Mouse (Mus musculus) forebrain, postnatal 0 days (tissue): ENCODE data around the gene Meis1. TPM values are rescaled to one million over a fixed set of nuclear protein-coding genes. Genes with fewer than 3 reads are reported as not detected.

Experiments used
- ATAC-seq: fragments of 200-750 bp; cut with Nextera tagmentation; 2 replicates; pipeline ENCODE4 v1.8.0; 2017; ENCODE audit warnings: mild to moderate bottlenecking, moderate library complexity
- DNase-seq: peaks from one replicate; pipeline ENCODE4 v3.0.0-alpha.2; 2015
- H3K27ac ChIP-seq: fragments of 300-500 bp; sonication (generic); 2 replicates; pipeline ENCODE4 v1.5.1; 2014; ENCODE audit warnings: low read depth, mild to moderate bottlenecking, antibody characterized with exemption, low read length, moderate library complexity, mixed read lengths
- H3K27me3 ChIP-seq: fragments of 300-500 bp; sonication (generic); 2 replicates; pipeline ENCODE4 v1.6.1; 2014; ENCODE audit warnings: mild to moderate bottlenecking, low read length, mixed read lengths; ENCODE audit not compliant: insufficient read depth
- H3K36me3 ChIP-seq: fragments of 300-500 bp; sonication (generic); 2 replicates; pipeline ENCODE4 v1.6.1; 2014; ENCODE audit warnings: mild to moderate bottlenecking, moderate library complexity; ENCODE audit not compliant: insufficient read depth
- H3K4me1 ChIP-seq: fragments of 300-500 bp; sonication (generic); 2 replicates; pipeline ENCODE4 v1.6.1; 2014; ENCODE audit warnings: antibody characterized with exemption; ENCODE audit not compliant: insufficient read depth
- H3K4me2 ChIP-seq: fragments of 300-500 bp; sonication (generic); 2 replicates; pipeline ENCODE4 v1.6.1; 2014; ENCODE audit warnings: low read depth, mild to moderate bottlenecking, moderate library complexity
- H3K4me3 ChIP-seq: fragments of 300-500 bp; sonication (generic); 2 replicates; pipeline ENCODE4 v1.5.1; 2014; ENCODE audit warnings: low read depth, low read length, mixed read lengths
- H3K9ac ChIP-seq: fragments of 300-500 bp; sonication (generic); 2 replicates; pipeline ENCODE4 v1.6.1; 2014; ENCODE audit warnings: mild to moderate bottlenecking
- H3K9me3 ChIP-seq: fragments of 300-500 bp; sonication (generic); 2 replicates; pipeline ENCODE4 v1.6.1; 2016; ENCODE audit warnings: low read length
- CTCF ChIP-seq: sonication (generic); IDR thresholded peaks from 2 replicates; pipeline ENCODE4 v1.5.1; 2016; ENCODE audit warnings: antibody characterized with exemption, control low read depth, low read depth
- WGBS: fragments of 180-500 bp; shearing (Covaris S2); extraction: QIAGEN DNeasy Blood & Tissue Kit; methylation state at CpG from one replicate; pipeline ENCODE4 v1.1.7; 2014; 5-methylcytosine and 5-hydroxymethylcytosine counted together
- polyA plus RNA-seq: library from polyadenylated mRNA; unstranded; fragments of >200 nt; fragmentation: Nextera tagmentation; extraction: Ambion mirVana; gene quantifications from 2 replicates; pipeline ENCODE4 v1.2.1, GENCODE M21; 2015
- total RNA-seq: library from RNA; depleted of rRNA; stranded (reverse); fragments of >200 nt; gene quantifications from 2 replicates; pipeline ENCODE4 v1.2.3, GENCODE M21; 2014

Meis1 gene
- total and polyA plus RNA-seq, 2 experiments from 2014 or later, result 12.5 to 16.9 TPM

DNA sequence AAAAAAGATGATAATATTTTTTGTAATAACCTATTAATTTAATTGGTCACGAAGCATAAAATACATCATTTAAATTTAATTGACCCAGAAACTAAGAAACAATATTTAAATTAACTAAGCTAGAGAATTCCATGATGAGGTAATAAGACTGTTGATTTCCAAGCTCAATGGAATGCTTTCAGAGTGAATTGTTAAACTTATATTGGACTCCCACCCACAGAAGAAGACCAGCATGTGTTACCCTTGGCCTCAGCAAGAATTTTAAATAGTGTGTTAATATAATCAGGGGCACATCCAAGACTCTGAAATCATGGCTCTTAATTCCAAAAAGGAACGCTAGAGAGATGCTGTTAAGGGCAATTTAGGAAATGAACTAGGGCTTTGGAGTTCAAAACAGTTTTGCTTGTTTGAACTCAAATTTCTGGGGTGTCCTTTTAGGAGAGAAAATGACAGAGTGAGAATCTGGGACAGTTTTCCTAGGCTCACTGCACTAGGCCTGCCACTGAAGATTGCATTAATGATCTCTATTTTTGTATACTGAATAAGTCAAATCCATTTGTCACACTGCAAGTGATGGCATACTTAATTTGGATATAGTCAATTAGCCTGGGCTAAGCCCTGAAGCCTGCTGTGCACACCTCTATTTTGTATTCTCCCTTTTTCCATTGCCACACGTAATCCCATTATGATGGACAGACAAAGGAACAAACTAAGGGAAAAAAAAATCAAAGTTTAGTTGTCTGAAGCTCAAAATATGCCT, 135.9 kb downstream of the Meis1 start:
- H3K27ac ChIP-seq, result no peak overlapping the region
- H3K4me1 ChIP-seq, result no peaks in the 10 kb centered on the region
- no peak overlapping the region for H3K4me3 ChIP-seq
- no peak for DNase-seq
- H3K4me2 ChIP-seq, result no peak overlapping the region
- no peak for TF ChIP-seq CTCF
- 33% methylated on average over 3 of the region's 3 CpGs for WGBS
- peaks cover 4% of the 10 kb centered on the region; the same call in 1 of the 2 replicates for H3K27me3 ChIP-seq
- no peaks in the 10 kb centered on the region for H3K9me3 ChIP-seq
- no peak overlapping the region for H3K9ac ChIP-seq
- ATAC-seq, result no peak
- H3K36me3 ChIP-seq, result no peaks in the 10 kb centered on the region

DNA sequence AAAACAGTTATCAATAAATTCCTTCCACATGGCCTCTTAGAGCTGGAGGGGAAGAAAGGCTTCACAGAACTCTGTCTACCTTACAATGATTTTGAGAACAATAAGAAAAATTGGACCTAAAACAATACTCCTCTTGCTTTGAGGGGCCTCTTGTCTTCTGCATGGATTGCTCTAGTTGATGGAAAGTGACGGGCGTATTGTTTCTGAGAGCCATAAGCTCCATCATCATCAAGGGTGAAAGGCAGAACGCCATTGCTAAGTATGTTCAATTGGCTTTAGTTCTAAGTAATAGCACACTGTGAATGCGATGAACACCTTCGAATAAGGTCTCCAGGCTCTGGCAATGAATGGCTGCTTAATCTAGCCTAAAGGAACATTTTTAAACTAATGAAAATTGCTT, 136.5 kb downstream of the Meis1 start:
- H3K4me1 ChIP-seq, result no peaks in the 10 kb centered on the region
- ATAC-seq (no peak), DNase-seq (no peak)
- no peaks in the 10 kb centered on the region for H3K9me3 ChIP-seq
- H3K4me3 ChIP-seq, result no peak overlapping the region
- no peak overlapping the region for H3K4me2 ChIP-seq
- no peak overlapping the region for H3K27ac ChIP-seq
- 30% methylated on average over 5 of the region's 5 CpGs for WGBS
- H3K36me3 ChIP-seq, result no peaks in the 10 kb centered on the region
- H3K9ac ChIP-seq, result no peak overlapping the region
- TF ChIP-seq CTCF, result no peak
- H3K27me3 ChIP-seq, result peaks cover 5% of the 10 kb centered on the region; the same call in 1 of the 2 replicates

DNA sequence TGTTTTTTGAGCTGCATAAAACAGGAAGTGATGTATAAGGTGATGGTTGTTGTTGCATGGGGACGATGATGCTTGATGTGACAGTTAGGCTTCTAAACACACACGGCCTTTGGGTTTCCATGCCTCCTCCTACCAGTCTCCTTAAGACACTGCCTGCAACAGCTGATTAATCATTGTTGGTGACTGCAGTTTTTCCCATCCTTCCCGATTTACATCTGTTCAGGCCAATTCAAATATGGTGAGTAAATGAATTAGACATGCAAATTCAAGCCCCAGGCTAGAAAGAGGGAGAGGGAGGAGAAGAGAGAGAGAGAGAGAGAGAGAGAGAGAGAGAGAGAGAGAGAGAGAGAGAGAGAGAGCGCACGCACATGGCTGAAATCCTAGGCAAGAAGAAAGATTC, 138.0 kb downstream of the Meis1 start:
- WGBS, result 38% methylated on average over 5 of the region's 5 CpGs
- no peak for TF ChIP-seq CTCF
- DNase-seq, result no peak
- Histone ChIP-seq H3K4me3 (no peak overlapping the region), H3K36me3 (no peaks in the 10 kb centered on the region), H3K4me2 (no peak overlapping the region), H3K27me3 (peaks cover 20% of the 10 kb centered on the region; the same call in 1 of the 2 replicates), H3K9me3 (no peaks in the 10 kb centered on the region), H3K9ac (no peak overlapping the region), H3K4me1 (0 out of 2 replicates have a peak, but pooled peaks cover 4% of the 10 kb centered on the region), H3K27ac (no peak overlapping the region)
- no peak for ATAC-seq

DNA sequence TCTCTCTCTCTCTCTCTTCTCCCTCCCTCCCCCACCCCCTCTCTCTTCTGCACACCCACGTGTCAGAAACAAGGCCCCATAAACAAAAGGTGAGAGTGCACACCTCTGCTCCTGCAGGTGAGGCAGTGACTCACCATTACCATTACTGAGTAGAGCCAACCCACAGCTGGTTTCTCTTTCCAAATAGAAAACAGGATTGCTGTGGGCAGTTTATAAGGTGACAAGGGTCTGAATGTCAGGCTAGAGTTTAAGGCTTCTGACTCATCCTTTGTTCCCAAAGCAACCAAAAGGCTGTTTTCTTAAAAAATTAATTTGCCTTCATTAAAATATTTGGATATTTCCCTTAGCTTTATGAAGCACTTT, 139.3 kb downstream of the Meis1 start:
- no peak for TF ChIP-seq CTCF
- DNase-seq, result no peak
- no peak overlapping the region for H3K9ac ChIP-seq

DNA sequence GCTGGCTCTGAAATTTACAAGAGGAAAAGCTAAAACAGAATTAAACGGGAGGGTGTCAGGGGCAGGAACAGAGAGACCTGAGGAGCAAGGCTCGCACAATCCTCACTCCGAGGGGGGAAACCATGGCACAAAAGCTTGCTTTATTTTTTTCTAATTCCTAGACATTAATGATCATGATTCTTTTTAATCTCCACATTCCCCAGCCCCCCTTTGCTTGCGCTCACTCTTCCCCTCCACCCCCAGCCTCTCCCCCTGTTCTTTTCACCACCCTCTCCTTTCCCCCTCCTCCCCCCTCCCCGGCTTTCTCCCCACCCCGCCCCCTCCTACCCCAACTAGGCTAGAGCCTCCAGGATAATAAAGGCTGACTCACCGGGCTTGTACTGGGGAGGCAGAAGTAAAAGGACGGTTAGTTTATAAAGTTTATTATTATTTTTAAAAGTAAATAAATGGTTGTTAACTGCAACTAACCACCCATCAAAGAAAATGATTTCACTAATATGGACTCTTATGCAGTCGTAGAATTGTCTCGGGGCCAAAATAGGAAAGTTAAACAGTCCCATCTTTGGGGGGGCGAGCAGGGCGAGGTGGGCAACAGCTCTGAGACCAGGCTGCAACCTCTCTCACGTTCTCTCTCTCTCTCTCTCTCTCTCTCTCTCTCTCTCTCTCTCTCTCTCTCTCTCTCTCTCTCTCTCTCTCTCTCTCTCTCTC, 139.9 kb downstream of the Meis1 start:
- Histone ChIP-seq H3K4me2 (peak overlapping the region; percentile 76), H3K9me3 (no peaks in the 10 kb centered on the region), H3K4me3 (no peak overlapping the region), H3K27me3 (peaks cover 35% of the 10 kb centered on the region), H3K27ac (no peak overlapping the region), H3K36me3 (no peaks in the 10 kb centered on the region), H3K9ac (no peak overlapping the region), H3K4me1 (0 out of 2 replicates have a peak, but pooled peaks cover 4% of the 10 kb centered on the region)
- ATAC-seq (no peak), DNase-seq (no peak)
- WGBS, result 5% methylated on average over 13 of the region's 13 CpGs
- TF ChIP-seq CTCF, result no peak

More for the DNA sequence above, 139.3 kb downstream of the Meis1 start:
- Histone ChIP-seq H3K27ac (no peak overlapping the region), H3K36me3 (no peaks in the 10 kb centered on the region), H3K9me3 (no peaks in the 10 kb centered on the region), H3K4me3 (no peak overlapping the region), H3K4me1 (0 out of 2 replicates have a peak, but pooled peaks cover 4% of the 10 kb centered on the region), H3K27me3 (peaks cover 30% of the 10 kb centered on the region), H3K4me2 (no peak overlapping the region)
- WGBS, result 10% methylated on average over 1 of the region's 1 CpGs
- ATAC-seq, result no peak

DNA sequence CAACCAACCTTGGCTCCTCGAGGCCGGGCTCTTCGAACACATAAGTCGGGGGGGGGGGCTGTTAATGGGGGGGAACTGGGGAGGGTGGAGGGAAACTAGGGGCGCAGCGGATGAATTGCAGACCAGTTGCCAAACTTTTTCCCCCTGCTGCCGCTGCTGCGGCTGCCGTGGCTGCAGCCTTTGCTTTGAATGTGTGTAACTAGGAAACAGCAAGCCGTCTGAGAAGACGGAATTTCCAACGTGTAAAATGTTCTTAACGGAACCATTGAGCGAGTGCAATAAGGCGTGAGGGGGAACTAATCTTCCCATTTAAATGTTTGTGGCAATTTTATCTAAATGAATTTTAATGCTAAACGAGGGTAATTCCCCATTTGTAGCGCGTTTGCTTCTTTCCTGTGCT, 140.8 kb downstream of the Meis1 start:
- DNase-seq (peak; percentile 84), ATAC-seq (peak; percentile 63)
- TF ChIP-seq CTCF, result no peak
- WGBS, result 1% methylated on average over 18 of the region's 18 CpGs
- Histone ChIP-seq H3K4me2 (peak overlapping the region; percentile 76), H3K27me3 (peaks cover 40% of the 10 kb centered on the region), H3K36me3 (no peaks in the 10 kb centered on the region), H3K27ac (peak overlapping the region; percentile 54), H3K9ac (peak overlapping the region; percentile 40), H3K4me1 (0 out of 2 replicates have a peak, but pooled peaks cover 4% of the 10 kb centered on the region), H3K4me3 (peak overlapping the region; percentile 46), H3K9me3 (no peaks in the 10 kb centered on the region)

DNA sequence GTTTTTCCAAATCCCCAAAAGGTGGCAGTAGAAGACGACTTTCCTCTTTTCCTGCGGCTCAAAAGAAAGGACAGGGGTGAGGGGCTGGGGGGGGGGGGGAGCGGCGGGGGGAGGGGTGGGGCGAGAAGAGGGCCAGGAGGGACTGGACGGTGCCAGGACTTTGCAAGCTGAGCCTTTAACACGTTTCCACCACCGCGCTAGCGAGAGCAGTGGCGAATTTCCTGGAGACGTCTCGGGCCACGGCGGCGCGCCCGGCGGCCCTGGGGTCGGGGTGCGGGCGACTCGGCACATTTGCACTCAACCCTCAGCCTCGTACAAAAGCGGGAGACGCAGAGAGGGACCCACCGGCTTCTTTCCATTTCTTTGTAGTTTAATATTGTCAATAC, 141.2 kb downstream of the Meis1 start:
- DNase-seq (no peak), ATAC-seq (peak; percentile 84)
- Histone ChIP-seq H3K27me3 (peaks cover 40% of the 10 kb centered on the region), H3K9ac (peak overlapping the region; percentile 40), H3K4me3 (peak overlapping the region; percentile 46), H3K4me2 (peak overlapping the region; percentile 76), H3K27ac (peak overlapping the region; percentile 54), H3K36me3 (no peaks in the 10 kb centered on the region), H3K9me3 (no peaks in the 10 kb centered on the region), H3K4me1 (0 out of 2 replicates have a peak, but pooled peaks cover 4% of the 10 kb centered on the region)
- TF ChIP-seq CTCF, result peak; percentile 62
- under 1% methylated on average over 26 of the region's 27 CpGs for WGBS
